Comparison of ENCODE assay signal across 13 mouse cellular contexts in the genomic region with DNA sequence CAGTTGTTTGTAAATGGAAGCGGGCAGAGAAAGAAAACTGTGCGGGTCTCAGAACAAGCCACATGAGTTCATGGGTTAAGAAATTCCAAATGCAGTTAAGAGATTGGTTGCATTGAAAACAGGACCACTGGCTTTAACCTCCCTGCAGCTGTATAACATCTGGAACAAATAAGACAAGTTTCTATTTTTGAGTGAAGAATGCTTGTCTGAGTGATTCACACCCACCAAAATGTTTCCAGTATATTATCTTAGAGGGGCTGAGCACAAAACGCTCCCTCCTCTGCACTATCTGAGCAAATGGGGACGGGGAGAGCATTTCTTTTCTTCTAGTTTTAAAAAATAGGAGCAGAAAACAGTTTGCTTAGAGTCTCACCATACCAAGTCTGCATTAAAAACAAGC.
"Had no signal": no experiment of that assay in that cellular context is flagged by ENCODE, and none has a peak within 500 bp of the region (broad histone marks: within the 10 kb centered on the region; RNA-seq: fewer than 3 reads in every experiment).

No protein-coding gene starts in this region.

- H3K36me3 ChIP-seq: limb, embryonic 12.5 days; liver, embryonic 15.5 days; midbrain, embryonic 10.5 days; neural tube, embryonic 12.5 days had no signal

- H3K27ac ChIP-seq: limb, embryonic 12.5 days; liver, embryonic 15.5 days; midbrain, embryonic 10.5 days; neural tube, embryonic 12.5 days had no signal

- H3K9ac ChIP-seq: limb, embryonic 12.5 days; liver, embryonic 15.5 days; neural tube, embryonic 12.5 days had no signal

- H3K4me2 ChIP-seq: limb, embryonic 12.5 days; liver, embryonic 11.5 days; liver, embryonic 15.5 days; neural tube, embryonic 12.5 days had no signal

- DNase-seq: kidney, adult 8-10 months; kidney, postnatal 25 days; layer of hippocampus, postnatal 36 days; lung, adult 2 months; midbrain, embryonic 14.5 days; right cerebral cortex, postnatal 25 days; thymus, postnatal 36 days had no signal

- H3K9me3 ChIP-seq: limb, embryonic 12.5 days; liver, embryonic 15.5 days; midbrain, embryonic 10.5 days; neural tube, embryonic 12.5 days had no signal

- H3K27me3 ChIP-seq: liver, embryonic 15.5 days; neural tube, embryonic 12.5 days had no signal

- H3K4me3 ChIP-seq: limb, embryonic 12.5 days; liver, embryonic 15.5 days; midbrain, embryonic 10.5 days; myocyte; neural tube, embryonic 12.5 days had no signal

- H3K4me1 ChIP-seq: liver, embryonic 15.5 days; midbrain, embryonic 10.5 days; neural tube, embryonic 12.5 days had no signal
